Mouse (Mus musculus): ENCODE results near the gene Kdm5b. TPM values are rescaled to one million over a fixed set of nuclear protein-coding genes. Genes with fewer than 3 reads are reported as not detected.

Gene Kdm5b
- total and polyA plus RNA-seq, 3 experiments = 22.4 to 174 (median 70.7) TPM

DNA sequence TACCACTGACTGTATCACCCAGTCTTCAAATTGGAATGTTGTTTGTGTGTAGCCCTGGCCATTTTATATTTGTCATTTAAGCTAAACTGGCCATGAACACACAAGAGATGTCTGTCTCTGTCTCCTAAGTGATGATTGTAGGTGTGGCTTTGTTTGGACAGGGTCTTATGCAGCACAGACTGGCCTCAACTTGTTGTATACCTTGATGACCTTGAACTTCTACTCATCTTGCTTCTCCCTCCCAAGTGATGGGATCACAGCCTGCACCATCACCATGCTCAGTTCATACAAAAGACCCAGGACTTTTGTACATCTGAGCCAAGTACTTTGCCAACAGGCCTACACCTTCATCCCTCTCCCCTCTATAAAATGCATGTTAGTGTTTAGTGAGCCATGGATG is 29.7 kb downstream of the Kdm5b start:
- no peak for ATAC-seq (ENCODE audit: extremely low read depth, insufficient number of reproducible peaks, low FRiP score, poor library complexity, severe bottlenecking)
- DNase-seq (ENCODE audit: low spot score) = no peak
- Histone ChIP-seq H3K27me3 (ENCODE audit: insufficient read depth, low read length) (no peaks in the 10 kb centered on the region), H3K9me3 (replicated peaks) (no peaks in the 10 kb centered on the region), H3K4me1 (ENCODE audit: insufficient read depth, low read depth, low read length) (no peaks in the 10 kb centered on the region), H3K4me3 (ENCODE audit: low read depth, low read length) (no peak overlapping the region), H3K36me3 (replicated peaks) (peaks cover 70% of the 10 kb centered on the region)
- TF ChIP-seq POLR2AphosphoS5 (IDR thresholded peaks at IDR 0.05; ENCODE audit: insufficient replicate concordance, low read depth, low read length) (no peak), GATA1 (IDR thresholded peaks at IDR 0.05; ENCODE audit: borderline replicate concordance, low read length) (no peak), TAL1 (conservative IDR thresholded peaks at IDR 0.05; ENCODE audit: low read depth, low read length) (no peak)

DNA sequence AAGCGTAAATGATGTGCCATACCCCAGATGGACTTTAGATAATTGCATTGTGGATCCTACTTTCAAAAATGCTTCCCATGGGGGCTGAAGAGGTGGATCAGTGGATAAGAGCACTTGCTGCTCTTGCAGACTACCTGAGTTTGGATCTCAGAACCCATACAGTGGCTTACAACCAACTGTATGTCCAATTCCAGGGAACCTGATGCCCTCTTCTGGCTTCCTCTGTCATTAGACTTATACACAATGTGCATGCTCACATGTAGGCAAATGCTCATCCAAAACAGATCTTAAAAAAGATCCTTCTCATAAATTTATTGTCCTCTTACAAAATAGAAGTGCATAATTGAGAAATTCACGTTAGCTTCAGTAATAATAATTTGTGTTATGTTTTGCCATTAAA is 31.8 kb downstream of the Kdm5b start:
- no peak for TF ChIP-seq TAL1 (conservative IDR thresholded peaks at IDR 0.05; ENCODE audit: low read depth, low read length)
- no peak for TF ChIP-seq GATA1 (IDR thresholded peaks at IDR 0.05; ENCODE audit: borderline replicate concordance, low read length)
- TF ChIP-seq GATA2 (IDR thresholded peaks at IDR 0.05; ENCODE audit: borderline replicate concordance, low read depth, low read length) = no peak
- TF ChIP-seq CTCF (IDR thresholded peaks at IDR 0.05; ENCODE audit: low read depth, low read length) = no peak
- TF ChIP-seq POLR2AphosphoS5 (IDR thresholded peaks at IDR 0.05; ENCODE audit: insufficient replicate concordance, low read depth, low read length) = no peak
- no peak for ATAC-seq (ENCODE audit: extremely low read depth, insufficient number of reproducible peaks, low FRiP score, poor library complexity, severe bottlenecking)
- Histone ChIP-seq H3K27me3 (ENCODE audit: insufficient read depth, low read length) (no peaks in the 10 kb centered on the region), H3K36me3 (replicated peaks) (peaks cover 76% of the 10 kb centered on the region), H3K4me3 (ENCODE audit: low read depth, low read length) (no peak overlapping the region), H3K9me3 (replicated peaks) (no peaks in the 10 kb centered on the region), H3K4me1 (ENCODE audit: insufficient read depth, low read depth, low read length) (no peaks in the 10 kb centered on the region)
- no peak for DNase-seq (ENCODE audit: low spot score)

DNA sequence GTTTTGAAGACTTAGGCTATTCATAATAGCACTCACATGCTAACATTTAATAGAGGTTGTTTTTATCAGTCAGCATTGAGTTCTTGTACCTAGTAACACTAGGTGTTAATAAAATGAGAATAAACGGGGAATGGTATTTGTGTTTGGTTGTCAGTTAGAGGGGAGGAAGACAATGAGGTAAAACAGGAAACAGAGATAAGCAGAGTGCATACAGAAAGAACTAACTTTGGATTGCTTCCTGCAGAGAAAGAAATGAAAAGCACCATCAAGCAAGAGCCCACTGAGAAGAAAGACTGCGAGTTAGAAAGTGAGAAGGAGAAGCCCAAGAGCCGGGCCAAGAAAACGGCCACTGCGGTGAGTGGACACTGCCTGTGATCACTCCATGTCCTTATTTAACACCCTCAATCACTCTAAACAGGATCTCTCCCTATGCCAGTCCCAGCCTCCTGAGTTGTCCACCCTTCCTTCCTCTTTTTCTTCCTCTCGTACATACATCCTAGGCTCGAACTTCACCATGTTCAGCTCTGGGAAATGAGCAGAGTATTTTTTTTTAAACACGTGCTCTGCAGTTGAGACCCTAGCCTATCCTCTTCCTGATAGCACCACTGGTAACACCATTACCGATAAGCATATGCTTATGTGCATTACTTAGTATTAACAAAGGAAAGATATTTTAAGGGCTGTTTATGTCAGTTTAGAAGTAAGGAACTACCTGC is 37.5 kb downstream of the Kdm5b start:
- no peak for TF ChIP-seq GATA2 (IDR thresholded peaks at IDR 0.05; ENCODE audit: borderline replicate concordance, low read depth, low read length)
- Histone ChIP-seq H3K27me3 (ENCODE audit: insufficient read depth, low read length) (no peaks in the 10 kb centered on the region), H3K4me1 (ENCODE audit: insufficient read depth, low read depth, low read length) (no peaks in the 10 kb centered on the region), H3K36me3 (replicated peaks) (peaks cover 83% of the 10 kb centered on the region), H3K4me3 (ENCODE audit: low read depth, low read length) (no peak overlapping the region), H3K9me3 (replicated peaks) (no peaks in the 10 kb centered on the region)
- no peak for DNase-seq (ENCODE audit: low spot score)
- no peak for ATAC-seq (ENCODE audit: extremely low read depth, insufficient number of reproducible peaks, low FRiP score, poor library complexity, severe bottlenecking)

DNA sequence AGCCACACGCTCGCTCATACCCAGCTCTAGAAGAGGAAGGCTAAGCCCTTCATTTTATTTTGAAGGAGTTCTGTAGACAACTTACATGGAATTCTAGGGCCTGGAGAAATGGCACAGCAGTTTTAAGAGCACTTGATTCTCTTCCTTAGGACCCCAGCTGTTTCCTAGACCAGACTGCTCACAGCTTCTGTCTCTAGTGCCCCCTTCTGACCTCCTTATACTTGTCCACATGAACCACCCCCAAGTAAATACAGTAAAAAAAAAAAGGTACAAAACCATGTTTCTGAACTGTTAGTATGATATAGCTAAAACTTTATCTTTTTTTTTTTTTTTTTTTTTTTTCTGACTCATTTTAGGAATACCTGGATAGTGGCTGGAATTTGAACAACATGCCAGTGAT is 44.1 kb downstream of the Kdm5b start:
- TF ChIP-seq GATA2 (IDR thresholded peaks at IDR 0.05; ENCODE audit: borderline replicate concordance, low read depth, low read length) = no peak
- TF ChIP-seq POLR2AphosphoS5 (IDR thresholded peaks at IDR 0.05; ENCODE audit: insufficient replicate concordance, low read depth, low read length) = no peak
- no peak for TF ChIP-seq GATA1 (IDR thresholded peaks at IDR 0.05; ENCODE audit: borderline replicate concordance, low read length)
- no peak for TF ChIP-seq TAL1 (conservative IDR thresholded peaks at IDR 0.05; ENCODE audit: low read depth, low read length)
- no peak for TF ChIP-seq CTCF (IDR thresholded peaks at IDR 0.05; ENCODE audit: low read depth, low read length)
- H3K36me3 ChIP-seq (replicated peaks) = peaks cover 77% of the 10 kb centered on the region
- H3K27me3 ChIP-seq (ENCODE audit: insufficient read depth, low read length) = no peaks in the 10 kb centered on the region
- no peak for DNase-seq (ENCODE audit: low spot score)
- peaks cover 22% of the 10 kb centered on the region for H3K4me1 ChIP-seq (ENCODE audit: insufficient read depth, low read depth, low read length)
- H3K4me3 ChIP-seq (ENCODE audit: low read depth, low read length) = no peak overlapping the region
- no peak for ATAC-seq (ENCODE audit: extremely low read depth, insufficient number of reproducible peaks, low FRiP score, poor library complexity, severe bottlenecking)
- no peaks in the 10 kb centered on the region for H3K9me3 ChIP-seq (replicated peaks)

DNA sequence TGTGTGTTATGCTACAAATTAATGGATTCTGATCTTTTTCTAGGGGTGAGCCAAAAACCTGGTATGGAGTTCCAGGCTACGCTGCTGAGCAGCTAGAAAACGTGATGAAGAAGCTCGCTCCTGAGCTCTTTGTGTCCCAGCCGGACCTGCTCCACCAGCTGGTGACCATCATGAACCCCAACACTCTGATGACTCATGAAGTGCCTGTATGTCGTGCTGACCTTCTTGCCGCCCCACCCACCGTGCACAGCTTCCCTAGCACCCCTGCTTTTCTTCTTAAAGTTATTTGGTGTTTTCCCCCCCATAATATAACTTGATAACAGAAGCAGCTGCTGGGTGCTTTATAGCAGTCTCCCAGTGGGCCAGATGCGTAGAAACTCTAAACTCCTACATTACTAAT is 45.7 kb downstream of the Kdm5b start:
- DNase-seq (ENCODE audit: low spot score) = no peak
- ATAC-seq (ENCODE audit: extremely low read depth, insufficient number of reproducible peaks, low FRiP score, poor library complexity, severe bottlenecking) = peak; percentile 60
- Histone ChIP-seq H3K9me3 (replicated peaks) (no peaks in the 10 kb centered on the region), H3K27me3 (ENCODE audit: insufficient read depth, low read length) (no peaks in the 10 kb centered on the region), H3K4me1 (ENCODE audit: insufficient read depth, low read depth, low read length) (peaks cover 22% of the 10 kb centered on the region), H3K36me3 (replicated peaks) (peaks cover 69% of the 10 kb centered on the region), H3K4me3 (ENCODE audit: low read depth, low read length) (no peak overlapping the region; the same call in 1 of the 2 replicates)
- no peak for TF ChIP-seq GATA1 (IDR thresholded peaks at IDR 0.05; ENCODE audit: borderline replicate concordance, low read length)
- no peak for TF ChIP-seq GATA2 (IDR thresholded peaks at IDR 0.05; ENCODE audit: borderline replicate concordance, low read depth, low read length)
- no peak for TF ChIP-seq CTCF (IDR thresholded peaks at IDR 0.05; ENCODE audit: low read depth, low read length)
- no peak for TF ChIP-seq TAL1 (conservative IDR thresholded peaks at IDR 0.05; ENCODE audit: low read depth, low read length)
- TF ChIP-seq POLR2AphosphoS5 (IDR thresholded peaks at IDR 0.05; ENCODE audit: insufficient replicate concordance, low read depth, low read length) = no peak

DNA sequence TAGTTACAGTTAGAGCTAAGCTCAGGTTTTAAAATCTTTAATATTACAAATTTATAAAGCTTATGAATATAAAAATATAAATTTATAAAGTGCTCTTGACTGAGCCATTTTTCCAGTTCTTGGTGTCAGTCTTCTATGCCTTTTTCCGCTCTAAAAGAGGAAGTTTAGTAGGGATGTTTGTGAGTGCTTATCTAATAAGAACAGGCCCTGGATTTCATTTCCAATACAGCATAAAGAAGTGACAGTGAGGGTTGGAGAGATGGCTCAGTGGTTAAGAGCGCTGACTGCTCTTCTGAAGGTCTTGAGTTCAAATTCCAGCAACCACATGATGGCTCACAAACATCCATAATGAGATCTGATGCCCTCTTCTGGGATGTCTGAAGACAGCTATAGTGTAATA is 46.4 kb downstream of the Kdm5b start:
- no peaks in the 10 kb centered on the region for H3K27me3 ChIP-seq (ENCODE audit: insufficient read depth, low read length)
- no peaks in the 10 kb centered on the region for H3K9me3 ChIP-seq (replicated peaks)
- H3K4me3 ChIP-seq (ENCODE audit: low read depth, low read length) = no peak overlapping the region
- H3K4me1 ChIP-seq (ENCODE audit: insufficient read depth, low read depth, low read length) = peaks cover 22% of the 10 kb centered on the region
- ATAC-seq (ENCODE audit: extremely low read depth, insufficient number of reproducible peaks, low FRiP score, poor library complexity, severe bottlenecking) = peak; percentile 79
- DNase-seq (ENCODE audit: low spot score) = peak; percentile 29
- peaks cover 67% of the 10 kb centered on the region for H3K36me3 ChIP-seq (replicated peaks)
- TF ChIP-seq TAL1 (conservative IDR thresholded peaks at IDR 0.05; ENCODE audit: low read depth, low read length) (peak; percentile 67), POLR2AphosphoS5 (IDR thresholded peaks at IDR 0.05; ENCODE audit: insufficient replicate concordance, low read depth, low read length) (no peak)

DNA sequence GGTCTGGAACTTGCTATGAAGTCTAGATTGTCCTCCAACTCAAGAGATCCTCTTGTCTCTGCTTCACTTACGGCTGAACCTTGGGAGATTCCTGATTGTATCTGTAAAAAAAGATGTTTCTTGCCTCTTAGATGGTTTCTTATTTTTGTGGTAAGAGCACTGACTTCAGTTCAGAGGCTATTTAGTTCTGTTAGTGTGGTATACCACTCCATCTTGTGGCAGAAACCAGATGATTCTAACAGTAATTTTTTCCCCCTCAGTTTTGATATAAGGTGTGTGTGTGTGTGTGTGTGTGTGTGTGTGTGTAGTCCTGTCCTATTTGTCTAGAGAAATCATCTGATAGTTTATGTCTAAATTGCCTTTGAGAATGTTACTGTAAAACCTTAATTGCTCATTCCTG is 47.3 kb downstream of the Kdm5b start:
- peaks cover 66% of the 10 kb centered on the region for H3K36me3 ChIP-seq (replicated peaks)
- H3K4me1 ChIP-seq (ENCODE audit: insufficient read depth, low read depth, low read length) = peaks cover 22% of the 10 kb centered on the region
- no peaks in the 10 kb centered on the region for H3K9me3 ChIP-seq (replicated peaks)
- no peaks in the 10 kb centered on the region for H3K27me3 ChIP-seq (ENCODE audit: insufficient read depth, low read length)
- DNase-seq (ENCODE audit: low spot score) (no peak), ATAC-seq (ENCODE audit: extremely low read depth, insufficient number of reproducible peaks, low FRiP score, poor library complexity, severe bottlenecking) (no peak)
- TF ChIP-seq GATA2 (IDR thresholded peaks at IDR 0.05; ENCODE audit: borderline replicate concordance, low read depth, low read length) (no peak), TAL1 (conservative IDR thresholded peaks at IDR 0.05; ENCODE audit: low read depth, low read length) (no peak), GATA1 (IDR thresholded peaks at IDR 0.05; ENCODE audit: borderline replicate concordance, low read length) (no peak), POLR2AphosphoS5 (IDR thresholded peaks at IDR 0.05; ENCODE audit: insufficient replicate concordance, low read depth, low read length) (no peak), CTCF (IDR thresholded peaks at IDR 0.05; ENCODE audit: low read depth, low read length) (no peak)
- H3K4me3 ChIP-seq (ENCODE audit: low read depth, low read length) = no peak overlapping the region

Data from G1E (cell line).